Mouse (Mus musculus): Measurements from ENCODE around the gene Sh3gl3.

DNA sequence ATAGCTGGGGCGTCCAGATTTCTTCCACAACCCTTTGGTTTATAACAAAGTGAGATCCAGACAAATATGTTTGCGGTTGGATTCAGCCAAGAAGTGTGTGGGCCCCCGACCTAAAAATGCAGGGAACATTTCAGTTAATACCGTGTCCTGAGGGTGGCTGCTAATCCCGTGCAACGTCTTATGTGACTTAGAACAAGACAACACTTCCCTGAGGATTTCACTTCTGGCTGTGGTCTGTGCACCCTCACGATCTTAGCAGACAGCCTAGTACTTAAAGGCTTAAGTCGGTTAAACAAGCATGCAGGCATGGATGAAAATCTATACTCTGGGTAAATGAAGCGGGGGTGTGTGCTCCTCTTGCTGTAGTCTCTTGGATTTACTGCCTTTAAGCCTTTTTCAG, 164.5 kb downstream of the Sh3gl3 start:
- TF ChIP-seq GATA1 (IDR thresholded peaks at IDR 0.05; ENCODE audit: low read length) (no peak), TAL1 (IDR thresholded peaks at IDR 0.05; ENCODE audit: low read length) (no peak)

Measured in erythroblast, embryonic 14.5 days (primary cell).